Mouse (Mus musculus): Measurements from ENCODE around the gene Txnrd2.

GRCm38 (mm10) chr16:18392469-18393426 lies 33.4 kb upstream of the Txnrd2 start:
- TF ChIP-seq CTCF (IDR thresholded peaks at IDR 0.05; ENCODE audit: low read depth, low read length) (peak; percentile 53), POLR2A (IDR thresholded peaks at IDR 0.05; ENCODE audit: insufficient read depth, low read length) (no peak)
